Mouse (Mus musculus) liver, embryonic 13.5 days (tissue): Measurements from ENCODE around the gene Cltrn. TPM values are rescaled to one million over a fixed set of nuclear protein-coding genes. Genes with fewer than 3 reads are reported as not detected.

Source experiments
- ATAC-seq: fragments of 200-750 bp; cut with Nextera tagmentation; 2 replicates; pipeline ENCODE4 v1.8.0; 2017; ENCODE audit warnings: low read depth, mild to moderate bottlenecking, moderate number of reproducible peaks, moderate library complexity
- DNase-seq: peaks from one replicate; pipeline ENCODE4 v3.0.0; 2022
- H3K27ac ChIP-seq: fragments of 300-500 bp; sonication (generic); 2 replicates; pipeline ENCODE4 v1.5.1; 2015; ENCODE audit warnings: moderate library complexity, mild to moderate bottlenecking, inconsistent platforms
- H3K27me3 ChIP-seq: fragments of 300-500 bp; sonication (generic); 2 replicates; pipeline ENCODE4 v1.6.1; 2015; ENCODE audit warnings: mild to moderate bottlenecking, inconsistent platforms
- H3K36me3 ChIP-seq: fragments of 300-500 bp; sonication (generic); 2 replicates; pipeline ENCODE4 v1.6.1; 2015; ENCODE audit warnings: mild to moderate bottlenecking, inconsistent platforms
- H3K4me1 ChIP-seq: fragments of 300-500 bp; sonication (generic); replicated peaks from 2 replicates; pipeline ENCODE4 v1.6.1; 2015; ENCODE audit warnings: inconsistent platforms
- H3K4me2 ChIP-seq: fragments of 300-500 bp; sonication (generic); 2 replicates; pipeline ENCODE4 v1.6.1; 2015; ENCODE audit warnings: inconsistent platforms, mild to moderate bottlenecking, moderate library complexity
- H3K4me3 ChIP-seq: fragments of 300-500 bp; sonication (generic); replicated peaks from 2 replicates; pipeline ENCODE4 v1.5.1; 2015; ENCODE audit warnings: mild to moderate bottlenecking, inconsistent platforms
- H3K9ac ChIP-seq: fragments of 300-500 bp; sonication (generic); 2 replicates; pipeline ENCODE4 v1.6.1; 2015; ENCODE audit warnings: mild to moderate bottlenecking, inconsistent platforms
- H3K9me3 ChIP-seq: fragments of 300-500 bp; sonication (generic); replicated peaks from 2 replicates; pipeline ENCODE4 v1.6.1; 2016; ENCODE audit warnings: inconsistent platforms
- WGBS: fragments of 180-500 bp; shearing (Covaris S2); methylation state at CpG from one replicate; pipeline ENCODE4 v1.1.7; 2015; ENCODE audit not compliant: insufficient replicate concordance; 5-methylcytosine and 5-hydroxymethylcytosine counted together
- polyA plus RNA-seq: library from polyadenylated mRNA; unstranded; fragments of >200 nt; fragmentation: Nextera tagmentation; extraction: Ambion mirVana; gene quantifications from 2 replicates; pipeline ENCODE4 v1.2.1, GENCODE M21; 2015

Gene Cltrn
- 0.28 and 0.45 TPM in 2 replicates for polyA plus RNA-seq

- 67% methylated on average over 4 of the region's 4 CpGs for WGBS
- Histone ChIP-seq H3K4me3 (no peak within 1 kb of the TSS), H3K27me3 (no peaks in the 10 kb centered on the region), H3K27ac (no peak within 1 kb of the TSS), H3K36me3 (no peaks in the 10 kb centered on the region), H3K4me1 (peaks cover 35% of the 10 kb centered on the region), H3K9me3 (no peaks in the 10 kb centered on the region), H3K9ac (no peak within 1 kb of the TSS), H3K4me2 (no peak within 1 kb of the TSS)
- DNase-seq, result no peak
- peak; percentile 25; the same call in 1 of the 2 replicates for ATAC-seq
Observed at GRCm38 (mm10) chrX:164088582-164088981, at the start of gene Cltrn. TSS of gene Cltrn (plus strand) at chrX:164088830.

- Histone ChIP-seq H3K4me2 (no peak overlapping the region), H3K9ac (no peak overlapping the region)
- WGBS, result 49% methylated on average over 2 of the region's 2 CpGs
Observed at GRCm38 (mm10) chrX:164038882-164039281, 49.7 kb upstream of the Cltrn start.

GRCm38 (mm10) chrX:164042069-164042468, 46.6 kb upstream of the Cltrn start:
- H3K9me3 ChIP-seq, result no peaks in the 10 kb centered on the region
- no peak for DNase-seq
- no peak overlapping the region for H3K27ac ChIP-seq
- no peak overlapping the region for H3K4me2 ChIP-seq
- ATAC-seq, result no peak
- no peaks in the 10 kb centered on the region for H3K4me1 ChIP-seq
- no peak overlapping the region for H3K9ac ChIP-seq
- WGBS, result 63% methylated on average over 13 of the region's 13 CpGs
- no peaks in the 10 kb centered on the region for H3K36me3 ChIP-seq
- H3K27me3 ChIP-seq, result no peaks in the 10 kb centered on the region
- no peak overlapping the region for H3K4me3 ChIP-seq

More at GRCm38 (mm10) chrX:164038882-164039281, 49.7 kb upstream of the Cltrn start:
- no peaks in the 10 kb centered on the region for H3K9me3 ChIP-seq
- no peak for ATAC-seq
- no peak for DNase-seq
- H3K36me3 ChIP-seq, result no peaks in the 10 kb centered on the region
- no peaks in the 10 kb centered on the region for H3K27me3 ChIP-seq
- no peaks in the 10 kb centered on the region for H3K4me1 ChIP-seq
- H3K27ac ChIP-seq, result no peak overlapping the region
- H3K4me3 ChIP-seq, result no peak overlapping the region

GRCm38 (mm10) chrX:164046736-164047135, 41.9 kb upstream of the Cltrn start:
- 44% methylated on average over 2 of the region's 2 CpGs for WGBS
- no peaks in the 10 kb centered on the region for H3K36me3 ChIP-seq
- no peaks in the 10 kb centered on the region for H3K9me3 ChIP-seq
- no peak overlapping the region for H3K27ac ChIP-seq
- ATAC-seq, result no peak
- no peak for DNase-seq
- H3K9ac ChIP-seq, result no peak overlapping the region
- no peaks in the 10 kb centered on the region for H3K27me3 ChIP-seq
- H3K4me1 ChIP-seq, result no peaks in the 10 kb centered on the region
- H3K4me3 ChIP-seq, result no peak overlapping the region
- no peak overlapping the region for H3K4me2 ChIP-seq

- DNase-seq (no peak), ATAC-seq (peak; percentile 67)
- WGBS, result 44% methylated on average over 4 of the region's 4 CpGs
Observed at GRCm38 (mm10) chrX:164055726-164056125, 32.9 kb upstream of the Cltrn start.

GRCm38 (mm10) chrX:164058523-164058922, 30.1 kb upstream of the Cltrn start:
- H3K4me2 ChIP-seq, result no peak overlapping the region
- no peaks in the 10 kb centered on the region for H3K9me3 ChIP-seq
- no peak overlapping the region for H3K9ac ChIP-seq
- 49% methylated on average over 3 of the region's 3 CpGs for WGBS
- no peak overlapping the region for H3K27ac ChIP-seq
- H3K27me3 ChIP-seq, result no peaks in the 10 kb centered on the region
- ATAC-seq (no peak), DNase-seq (no peak)
- no peak overlapping the region for H3K4me3 ChIP-seq
- H3K4me1 ChIP-seq, result 0 out of 2 replicates have a peak, but pooled peaks cover 3% of the 10 kb centered on the region
- no peaks in the 10 kb centered on the region for H3K36me3 ChIP-seq

More at GRCm38 (mm10) chrX:164055726-164056125, 32.9 kb upstream of the Cltrn start:
- no peak overlapping the region for H3K9ac ChIP-seq
- H3K27me3 ChIP-seq, result no peaks in the 10 kb centered on the region
- no peak overlapping the region for H3K27ac ChIP-seq
- 0 out of 2 replicates have a peak, but pooled peaks cover 3% of the 10 kb centered on the region for H3K4me1 ChIP-seq
- H3K9me3 ChIP-seq, result no peaks in the 10 kb centered on the region
- H3K36me3 ChIP-seq, result no peaks in the 10 kb centered on the region
- no peak overlapping the region for H3K4me2 ChIP-seq
- no peak overlapping the region for H3K4me3 ChIP-seq

GRCm38 (mm10) chrX:164059070-164059469, 29.6 kb upstream of the Cltrn start:
- 30% methylated on average over 4 of the region's 4 CpGs for WGBS
- Histone ChIP-seq H3K4me2 (no peak overlapping the region), H3K4me1 (0 out of 2 replicates have a peak, but pooled peaks cover 3% of the 10 kb centered on the region), H3K27me3 (no peaks in the 10 kb centered on the region), H3K4me3 (no peak overlapping the region), H3K9ac (no peak overlapping the region), H3K9me3 (no peaks in the 10 kb centered on the region), H3K36me3 (no peaks in the 10 kb centered on the region), H3K27ac (no peak overlapping the region)
- ATAC-seq (no peak), DNase-seq (no peak)

- WGBS, result 10% methylated on average over 2 of the region's 2 CpGs
- H3K4me2 ChIP-seq, result no peak overlapping the region
- no peaks in the 10 kb centered on the region for H3K27me3 ChIP-seq
- H3K4me1 ChIP-seq, result no peaks in the 10 kb centered on the region
- H3K9me3 ChIP-seq, result no peaks in the 10 kb centered on the region
- H3K9ac ChIP-seq, result no peak overlapping the region
- DNase-seq, result peak; percentile 40
- no peak overlapping the region for H3K27ac ChIP-seq
- peak; percentile 71; the same call in 1 of the 2 replicates for ATAC-seq
- no peak overlapping the region for H3K4me3 ChIP-seq
- H3K36me3 ChIP-seq, result peaks cover 3% of the 10 kb centered on the region
Observed at GRCm38 (mm10) chrX:164066185-164066584, 22.4 kb upstream of the Cltrn start.

- WGBS, result 73% methylated on average over 4 of the region's 4 CpGs
- no peak overlapping the region for H3K9ac ChIP-seq
- ATAC-seq, result no peak
Observed at GRCm38 (mm10) chrX:164068968-164069367, 19.7 kb upstream of the Cltrn start.

GRCm38 (mm10) chrX:164076040-164076775, 12.4 kb upstream of the Cltrn start, which contains the start of gene Siah1b:
TSS of gene Siah1b (minus strand) at chrX:164076493.
- Histone ChIP-seq H3K4me3 (peak within 1 kb of the TSS; percentile 73), H3K9ac (peak within 1 kb of the TSS; percentile 73), H3K4me2 (peak within 1 kb of the TSS; percentile 78), H3K27me3 (no peaks in the 10 kb centered on the region), H3K4me1 (peaks cover 7% of the 10 kb centered on the region), H3K27ac (peak within 1 kb of the TSS; percentile 79), H3K9me3 (no peaks in the 10 kb centered on the region), H3K36me3 (peaks cover 29% of the 10 kb centered on the region)
- ATAC-seq (peak; percentile 95), DNase-seq (peak; percentile 87)
- 20% methylated on average over 54 of the region's 54 CpGs for WGBS

More at GRCm38 (mm10) chrX:164068968-164069367, 19.7 kb upstream of the Cltrn start:
- no peak overlapping the region for H3K27ac ChIP-seq
- DNase-seq, result no peak
- peaks cover 29% of the 10 kb centered on the region for H3K36me3 ChIP-seq
- no peaks in the 10 kb centered on the region for H3K4me1 ChIP-seq
- no peak overlapping the region for H3K4me2 ChIP-seq
- no peak overlapping the region for H3K4me3 ChIP-seq
- H3K27me3 ChIP-seq, result no peaks in the 10 kb centered on the region
- H3K9me3 ChIP-seq, result no peaks in the 10 kb centered on the region

GRCm38 (mm10) chrX:164082030-164082429, 6.6 kb upstream of the Cltrn start:
- Histone ChIP-seq H3K4me2 (no peak overlapping the region), H3K27ac (no peak overlapping the region), H3K4me3 (no peak overlapping the region), H3K4me1 (peaks cover 8% of the 10 kb centered on the region), H3K9ac (no peak overlapping the region), H3K27me3 (no peaks in the 10 kb centered on the region), H3K36me3 (no peaks in the 10 kb centered on the region), H3K9me3 (no peaks in the 10 kb centered on the region)
- ATAC-seq (peak; percentile 86), DNase-seq (peak; percentile 6)
- 48% methylated on average over 9 of the region's 9 CpGs for WGBS
